Mouse (Mus musculus): ENCODE measurements around the gene Esrrg. TPM values are rescaled to one million over a fixed set of nuclear protein-coding genes. Genes with fewer than 3 reads are reported as not detected.
A peak's percentile ranks its signal among the peaks of the same experiment; 100 is the strongest.

The Esrrg gene
- polyA plus RNA-seq, 1 experiment from 2014 or later, result 5.3 TPM

DNA sequence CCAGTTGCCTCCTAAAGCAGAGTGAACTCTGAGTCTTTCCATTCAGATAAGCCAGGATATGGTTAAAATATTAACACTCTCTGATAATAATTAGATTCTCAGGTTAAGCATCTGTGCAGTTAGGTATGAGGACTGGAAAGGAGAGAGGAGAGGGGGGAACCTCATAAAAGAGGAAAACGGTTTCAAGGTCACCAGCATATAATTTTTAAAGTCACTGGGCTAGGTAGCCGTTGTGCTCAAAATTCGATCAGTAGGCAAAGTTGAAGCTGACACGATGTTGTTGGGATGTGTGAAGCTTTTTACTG, 154.8 kb downstream of the Esrrg start:
- no peak overlapping the region for H3K9ac ChIP-seq
- WGBS, result 69% methylated on average over 4 of the region's 4 CpGs

GRCm38 (mm10) chr1:187763821-187764220, 155.2 kb downstream of the Esrrg start:
- Histone ChIP-seq H3K27me3 (replicated peaks) (no peaks in the 10 kb centered on the region), H3K27ac (no peak overlapping the region), H3K4me2 (replicated peaks) (no peak overlapping the region), H3K36me3 (no peaks in the 10 kb centered on the region), H3K4me1 (replicated peaks) (no peaks in the 10 kb centered on the region), H3K9me3 (no peaks in the 10 kb centered on the region), H3K4me3 (replicated peaks) (no peak overlapping the region), H3K9ac (no peak overlapping the region)
- ATAC-seq, result no peak
- WGBS, result 65% methylated on average over 3 of the region's 3 CpGs

More for the DNA sequence above, 154.8 kb downstream of the Esrrg start:
- Histone ChIP-seq H3K4me1 (replicated peaks) (no peaks in the 10 kb centered on the region), H3K27ac (no peak overlapping the region), H3K4me3 (replicated peaks) (no peak overlapping the region), H3K27me3 (replicated peaks) (no peaks in the 10 kb centered on the region), H3K36me3 (no peaks in the 10 kb centered on the region), H3K9me3 (no peaks in the 10 kb centered on the region), H3K4me2 (replicated peaks) (no peak overlapping the region)
- no peak for ATAC-seq

DNA sequence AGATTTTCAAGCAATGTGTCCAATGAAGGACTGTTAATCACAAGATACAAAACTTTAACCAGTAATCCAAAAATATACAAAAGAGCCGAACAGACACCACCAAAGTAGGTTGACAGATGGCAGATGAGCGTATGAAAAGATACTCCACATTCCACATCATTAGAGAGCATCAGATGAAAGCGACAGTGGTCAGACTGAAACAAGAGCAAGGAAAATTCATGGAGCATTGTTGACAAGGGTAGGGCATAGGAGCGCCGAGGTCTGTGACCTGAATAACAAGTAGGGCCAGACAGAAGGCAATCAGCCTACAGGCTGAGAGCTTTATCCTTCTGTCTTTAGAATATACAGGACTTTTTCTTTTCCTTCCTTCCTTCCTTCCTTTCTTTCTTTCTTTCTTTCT, 157.0 kb downstream of the Esrrg start:
- Histone ChIP-seq H3K36me3 (no peaks in the 10 kb centered on the region), H3K4me3 (replicated peaks) (no peak overlapping the region), H3K4me1 (replicated peaks) (no peaks in the 10 kb centered on the region), H3K27ac (no peak overlapping the region), H3K27me3 (replicated peaks) (no peaks in the 10 kb centered on the region), H3K4me2 (replicated peaks) (no peak overlapping the region), H3K9me3 (no peaks in the 10 kb centered on the region), H3K9ac (no peak overlapping the region)
- no peak for ATAC-seq
- WGBS, result 70% methylated on average over 5 of the region's 5 CpGs

DNA sequence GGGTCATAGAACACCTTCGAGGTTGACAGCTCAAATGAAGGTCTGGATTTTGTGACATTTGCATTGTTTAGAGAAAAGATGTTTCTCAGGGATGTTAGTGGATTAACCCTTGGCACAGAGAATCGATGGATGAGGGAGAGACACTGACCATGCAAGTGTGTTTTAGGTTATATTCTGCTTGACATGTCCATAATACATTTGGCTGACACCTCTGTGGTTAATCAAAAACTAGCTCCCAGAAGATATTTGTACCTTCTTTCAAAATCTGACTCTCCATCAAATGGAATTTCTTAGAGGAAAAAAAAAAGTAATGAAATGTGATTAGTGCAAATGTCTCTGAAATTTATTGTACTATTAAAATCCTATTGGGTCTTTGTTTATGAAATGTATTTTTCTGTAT, 158.8 kb downstream of the Esrrg start:
- no peaks in the 10 kb centered on the region for H3K9me3 ChIP-seq
- no peak overlapping the region for H3K9ac ChIP-seq
- no peak for ATAC-seq
- no peaks in the 10 kb centered on the region for H3K36me3 ChIP-seq
- H3K27ac ChIP-seq, result no peak overlapping the region
- H3K4me2 ChIP-seq (replicated peaks), result no peak overlapping the region
- no peaks in the 10 kb centered on the region for H3K27me3 ChIP-seq (replicated peaks)
- H3K4me1 ChIP-seq (replicated peaks), result no peaks in the 10 kb centered on the region
- WGBS, result 31% methylated on average over 2 of the region's 2 CpGs
- H3K4me3 ChIP-seq (replicated peaks), result no peak overlapping the region

GRCm38 (mm10) chr1:187770234-187770633, 161.6 kb downstream of the Esrrg start:
- no peaks in the 10 kb centered on the region for H3K27me3 ChIP-seq (replicated peaks)
- 93% methylated on average over 3 of the region's 3 CpGs for WGBS
- no peaks in the 10 kb centered on the region for H3K36me3 ChIP-seq
- no peak for ATAC-seq
- no peaks in the 10 kb centered on the region for H3K9me3 ChIP-seq
- H3K4me1 ChIP-seq (replicated peaks), result no peaks in the 10 kb centered on the region
- H3K4me3 ChIP-seq (replicated peaks), result no peak overlapping the region
- H3K27ac ChIP-seq, result no peak overlapping the region
- H3K4me2 ChIP-seq (replicated peaks), result no peak overlapping the region
- H3K9ac ChIP-seq, result no peak overlapping the region

DNA sequence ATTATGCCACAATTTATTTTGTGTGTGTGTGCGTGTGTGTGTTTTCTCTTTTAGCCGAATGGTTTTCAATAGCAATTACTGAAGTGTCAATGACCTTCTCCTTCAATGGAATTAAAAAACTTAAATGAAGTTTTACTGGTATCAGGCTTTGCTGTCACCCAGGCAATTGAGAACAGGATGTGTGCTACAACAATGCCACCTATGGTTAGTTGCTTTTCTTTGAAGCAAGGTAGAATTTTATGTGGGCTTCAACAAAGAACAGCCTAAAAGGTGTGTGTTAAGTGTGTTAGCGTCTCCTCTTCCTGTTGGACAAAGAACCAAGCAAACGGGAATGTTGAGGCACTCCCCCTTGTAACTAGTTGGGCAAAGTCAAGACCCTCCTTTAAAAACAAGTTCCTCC, 162.5 kb downstream of the Esrrg start:
- Histone ChIP-seq H3K36me3 (no peaks in the 10 kb centered on the region), H3K9me3 (no peaks in the 10 kb centered on the region), H3K9ac (no peak overlapping the region), H3K4me3 (replicated peaks) (no peak overlapping the region), H3K4me2 (replicated peaks) (no peak overlapping the region), H3K27me3 (replicated peaks) (no peaks in the 10 kb centered on the region), H3K4me1 (replicated peaks) (no peaks in the 10 kb centered on the region), H3K27ac (no peak overlapping the region)
- ATAC-seq, result no peak
- WGBS, result 74% methylated on average over 4 of the region's 4 CpGs

DNA sequence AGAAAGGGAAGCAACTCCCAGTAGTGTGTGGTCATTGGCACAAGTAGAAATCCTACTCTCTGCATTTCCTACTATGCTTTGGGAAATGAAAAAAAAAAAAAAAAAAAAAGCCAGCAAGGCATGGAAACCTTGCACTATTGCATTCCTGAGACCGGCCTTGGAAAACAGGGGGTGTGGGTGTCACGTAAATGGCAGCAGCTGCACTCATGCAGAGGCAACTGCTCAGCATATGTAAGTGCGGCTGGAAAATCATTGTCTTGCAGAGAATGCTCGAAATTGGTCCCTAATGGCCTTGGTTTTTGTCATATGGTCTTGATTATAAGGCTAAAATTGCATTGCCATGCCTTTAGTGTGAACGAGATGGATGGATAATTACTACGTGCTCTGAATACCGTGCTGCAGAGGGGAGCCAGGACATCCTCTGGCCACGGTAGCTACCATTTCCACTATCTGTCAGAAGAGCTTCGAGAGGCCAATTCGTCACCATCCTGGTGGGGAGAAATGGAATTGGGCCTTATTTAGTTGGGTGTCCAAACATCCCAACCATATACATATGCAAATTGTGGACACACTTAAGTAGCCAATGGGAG, 171.1 kb downstream of the Esrrg start:
- Histone ChIP-seq H3K4me2 (replicated peaks) (no peak overlapping the region), H3K4me3 (replicated peaks) (no peak overlapping the region), H3K27ac (no peak overlapping the region), H3K9me3 (no peaks in the 10 kb centered on the region), H3K9ac (no peak overlapping the region), H3K27me3 (replicated peaks) (no peaks in the 10 kb centered on the region), H3K36me3 (no peaks in the 10 kb centered on the region), H3K4me1 (replicated peaks) (no peaks in the 10 kb centered on the region)
- ATAC-seq, result no peak
- 76% methylated on average over 10 of the region's 10 CpGs for WGBS

DNA sequence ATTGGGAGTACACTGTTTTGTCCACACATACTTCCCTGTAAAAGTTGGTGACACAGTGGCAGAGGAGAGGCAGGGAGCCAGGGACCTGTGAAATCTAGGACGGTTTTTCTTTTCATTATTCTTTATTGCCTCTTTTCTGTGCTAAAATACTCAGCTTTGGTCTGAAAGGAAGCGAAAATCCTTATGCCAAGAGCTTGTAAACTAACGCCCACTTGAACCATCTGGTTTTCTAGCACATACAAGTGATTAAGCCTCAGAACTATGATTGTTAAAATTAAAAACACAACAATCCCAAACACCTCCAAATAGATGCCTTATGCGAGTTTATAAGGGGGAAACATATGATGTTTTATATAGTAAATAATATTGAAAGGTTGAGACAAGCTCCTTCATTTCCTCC, 176.6 kb downstream of the Esrrg start:
- no peak for ATAC-seq
- Histone ChIP-seq H3K4me2 (replicated peaks) (no peak overlapping the region), H3K4me3 (replicated peaks) (no peak overlapping the region), H3K27ac (no peak overlapping the region), H3K9me3 (no peaks in the 10 kb centered on the region), H3K27me3 (replicated peaks) (no peaks in the 10 kb centered on the region), H3K9ac (no peak overlapping the region), H3K36me3 (no peaks in the 10 kb centered on the region), H3K4me1 (replicated peaks) (no peaks in the 10 kb centered on the region)
- WGBS, result 75% methylated on average over 4 of the region's 4 CpGs

DNA sequence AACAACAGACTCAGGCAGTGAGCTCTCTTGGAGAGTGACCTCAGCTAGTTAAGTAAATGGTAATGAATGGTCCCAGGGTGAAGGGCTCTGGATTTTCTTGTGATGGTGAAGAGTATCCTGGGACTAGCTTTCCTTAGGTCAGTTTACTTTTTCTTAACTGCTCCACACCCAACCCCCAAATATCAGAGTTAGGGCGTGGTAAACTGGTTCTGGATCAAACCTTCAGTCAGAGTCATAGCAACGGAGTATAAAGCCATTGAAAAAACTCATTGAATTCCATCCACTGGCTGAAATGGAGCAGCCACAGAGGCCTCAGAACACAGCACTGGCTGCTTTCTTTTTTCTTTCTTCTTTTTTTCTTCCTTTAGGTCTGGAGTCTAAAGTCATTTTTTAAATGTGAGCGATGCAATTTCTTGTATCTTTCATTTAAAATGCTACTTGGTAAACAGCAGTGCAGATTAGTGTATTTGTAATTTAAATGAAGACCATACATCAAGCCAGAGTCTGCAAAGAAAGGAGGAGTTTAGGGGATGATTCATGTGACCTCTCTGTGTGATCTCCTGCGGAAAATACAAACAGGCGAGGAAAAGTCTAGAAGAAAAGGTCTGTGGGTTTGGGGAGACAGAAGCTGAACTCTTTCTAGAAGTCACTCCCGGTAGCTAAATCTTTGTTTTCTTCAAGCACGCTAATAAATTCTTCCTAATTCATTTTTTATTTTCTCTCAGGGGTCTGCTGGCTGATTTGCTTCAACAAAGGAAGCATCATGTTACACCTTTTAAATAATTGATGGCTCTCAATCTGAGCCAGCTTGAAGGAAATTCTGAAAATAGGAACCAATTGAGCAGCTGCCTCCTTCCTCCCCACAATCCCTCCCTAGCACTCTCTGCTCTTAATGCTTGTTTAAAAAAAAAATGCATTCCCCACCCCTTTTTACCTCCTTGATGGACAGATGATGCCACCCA, 178.7 kb downstream of the Esrrg start:
- ATAC-seq, result no peak
- H3K4me1 ChIP-seq (replicated peaks), result no peaks in the 10 kb centered on the region
- no peak overlapping the region for H3K4me3 ChIP-seq (replicated peaks)
- H3K9me3 ChIP-seq, result no peaks in the 10 kb centered on the region
- H3K27ac ChIP-seq, result no peak overlapping the region
- no peak overlapping the region for H3K4me2 ChIP-seq (replicated peaks)
- no peak overlapping the region for H3K9ac ChIP-seq
- WGBS, result 50% methylated on average over 7 of the region's 7 CpGs
- no peaks in the 10 kb centered on the region for H3K27me3 ChIP-seq (replicated peaks)
- H3K36me3 ChIP-seq, result no peaks in the 10 kb centered on the region

GRCm38 (mm10) chr1:187794240-187794930, 185.8 kb downstream of the Esrrg start:
- Histone ChIP-seq H3K27me3 (replicated peaks) (no peaks in the 10 kb centered on the region), H3K4me1 (replicated peaks) (no peaks in the 10 kb centered on the region), H3K9ac (no peak overlapping the region), H3K9me3 (no peaks in the 10 kb centered on the region), H3K36me3 (no peaks in the 10 kb centered on the region), H3K4me3 (replicated peaks) (no peak overlapping the region), H3K27ac (no peak overlapping the region), H3K4me2 (replicated peaks) (no peak overlapping the region)
- ATAC-seq, result no peak
- 81% methylated on average over 5 of the region's 5 CpGs for WGBS

DNA sequence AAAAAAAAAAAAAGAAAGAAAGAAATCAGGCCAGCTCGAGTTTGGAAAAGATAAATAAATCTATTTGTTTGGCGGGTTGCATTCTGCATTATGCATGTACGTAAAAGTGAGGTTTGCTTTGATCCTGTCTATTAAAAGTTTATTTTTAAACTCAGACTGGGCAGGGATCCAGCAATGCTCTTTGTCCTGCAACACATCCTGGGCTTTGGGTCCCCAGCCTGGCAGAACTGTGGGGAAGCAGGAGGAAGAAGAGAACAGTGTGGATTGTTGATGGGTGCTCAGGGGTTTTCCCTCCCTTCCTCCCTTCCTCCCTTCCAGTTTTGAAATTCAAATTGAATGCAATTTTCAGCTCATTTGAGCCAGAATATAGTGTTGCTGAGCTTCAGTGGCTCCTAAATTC, 187.0 kb downstream of the Esrrg start:
- no peaks in the 10 kb centered on the region for H3K9me3 ChIP-seq
- H3K36me3 ChIP-seq, result no peaks in the 10 kb centered on the region
- H3K4me1 ChIP-seq (replicated peaks), result no peaks in the 10 kb centered on the region
- WGBS, result 59% methylated on average over 3 of the region's 3 CpGs
- no peak overlapping the region for H3K4me3 ChIP-seq (replicated peaks)
- ATAC-seq, result no peak
- H3K4me2 ChIP-seq (replicated peaks), result no peak overlapping the region
- no peaks in the 10 kb centered on the region for H3K27me3 ChIP-seq (replicated peaks)
- H3K27ac ChIP-seq, result no peak overlapping the region
- no peak overlapping the region for H3K9ac ChIP-seq

GRCm38 (mm10) chr1:187799300-187799699, 190.7 kb downstream of the Esrrg start:
- no peak overlapping the region for H3K4me3 ChIP-seq (replicated peaks)
- 52% methylated on average over 7 of the region's 7 CpGs for WGBS
- H3K27ac ChIP-seq, result no peak overlapping the region
- peaks cover 7% of the 10 kb centered on the region; the same call in 1 of the 2 replicates for H3K4me1 ChIP-seq (replicated peaks)
- no peaks in the 10 kb centered on the region for H3K27me3 ChIP-seq (replicated peaks)
- no peaks in the 10 kb centered on the region for H3K9me3 ChIP-seq
- no peaks in the 10 kb centered on the region for H3K36me3 ChIP-seq
- H3K4me2 ChIP-seq (replicated peaks), result no peak overlapping the region
- H3K9ac ChIP-seq, result no peak overlapping the region
- peak; percentile 72 for ATAC-seq
